Mouse (Mus musculus): ENCODE measurements at regions not wholly inside any gene's neighbourhood (a gene's known extent, or its start where the extent isn't known, plus 50 kb on each side); places are given as distances from the start of the nearest gene placed in this dataset.

GRCm38 (mm10) chr4:100708247-100708646 is 68.2 kb upstream of the Cachd1 start:
- TF ChIP-seq POLR2A (IDR thresholded peaks at IDR 0.05; ENCODE audit: low read depth, low read length) = no peak
- TF ChIP-seq BHLHE40 (IDR thresholded peaks at IDR 0.05; ENCODE audit: low read depth, low read length) = no peak
- no peak for TF ChIP-seq USF2 (conservative IDR thresholded peaks at IDR 0.05; ENCODE audit: low read depth, low read length)
- TF ChIP-seq MAFK (IDR thresholded peaks at IDR 0.05; ENCODE audit: insufficient replicate concordance, low read length) = no peak
- no peak for TF ChIP-seq CTCF (conservative IDR thresholded peaks at IDR 0.05 in 1 of 2, IDR thresholded peaks at IDR 0.05 in 1 of 2; ENCODE audit: low read depth in 2 of 2, low read length in 2 of 2)
- no peak for TF ChIP-seq RCOR1 (conservative IDR thresholded peaks at IDR 0.05; ENCODE audit: low read depth, low read length)
- TF ChIP-seq MEF2A (IDR thresholded peaks at IDR 0.05; ENCODE audit: borderline replicate concordance, low read depth, low read length) = no peak
- no peak for TF ChIP-seq KAT2A (IDR thresholded peaks at IDR 0.05; ENCODE audit: insufficient replicate concordance, low read length)
- TF ChIP-seq CHD2 (IDR thresholded peaks at IDR 0.05; ENCODE audit: low read length) = no peak
- no peak for TF ChIP-seq MYC (IDR thresholded peaks at IDR 0.05; ENCODE audit: low read depth, low read length)
- TF ChIP-seq E2F4 (IDR thresholded peaks at IDR 0.05; ENCODE audit: insufficient replicate concordance, low read depth, low read length) = no peak
